Mouse (Mus musculus) kidney, adult 9 months (tissue): ENCODE measurements around the gene Efna3.

ENCODE experiments used
- DNase-seq: peaks from one replicate; pipeline ENCODE4 v3.0.0; 2022

The Efna3 gene

DNA sequence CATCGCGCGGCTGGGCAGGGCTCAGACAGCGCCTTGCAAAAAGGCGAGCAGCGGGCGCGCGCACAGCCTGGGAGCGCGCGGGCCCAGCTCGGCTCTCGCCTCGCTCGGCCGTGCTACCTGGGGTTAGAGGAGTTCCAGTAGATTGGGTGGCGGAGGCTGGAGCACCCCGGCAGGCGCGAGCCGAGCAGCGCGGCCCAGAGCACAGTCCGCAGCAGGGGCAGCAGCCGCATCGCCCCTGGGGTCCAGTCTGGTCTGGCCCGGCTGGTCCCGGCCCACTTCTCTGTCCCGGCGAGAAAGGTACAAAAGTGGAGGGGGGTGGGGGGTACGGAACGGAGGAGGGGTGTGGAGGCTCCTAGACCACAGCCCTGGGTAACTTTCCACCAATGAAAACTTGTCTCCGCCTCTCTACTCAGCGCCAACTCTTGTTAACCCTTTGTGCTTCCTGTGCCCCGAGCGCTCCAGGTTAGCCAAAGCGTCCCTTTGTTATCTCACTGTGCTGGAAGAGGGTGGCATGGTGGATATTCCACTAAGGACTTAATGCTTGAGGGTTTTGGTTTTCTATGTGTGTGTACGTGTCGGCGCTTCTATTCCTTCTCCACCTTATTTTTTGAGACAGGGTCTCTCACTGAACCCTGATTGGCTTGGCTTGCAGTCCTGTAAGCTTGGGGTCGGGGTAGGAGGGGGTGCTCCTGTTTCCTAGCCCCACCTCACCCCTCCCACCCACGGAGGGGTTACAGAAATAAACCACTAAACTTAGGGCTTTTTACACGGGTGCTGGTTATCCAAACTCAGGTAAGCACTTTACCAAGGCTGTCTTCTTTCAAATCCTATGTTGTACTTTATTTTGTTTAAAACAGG, 15.2 kb upstream of the Efna3 start, which contains the start of gene Efna4:
TSS of gene Efna4 (minus strand) at position 308 of the 858 bp plus-strand sequence.
- peak; percentile 62 for DNase-seq

DNA sequence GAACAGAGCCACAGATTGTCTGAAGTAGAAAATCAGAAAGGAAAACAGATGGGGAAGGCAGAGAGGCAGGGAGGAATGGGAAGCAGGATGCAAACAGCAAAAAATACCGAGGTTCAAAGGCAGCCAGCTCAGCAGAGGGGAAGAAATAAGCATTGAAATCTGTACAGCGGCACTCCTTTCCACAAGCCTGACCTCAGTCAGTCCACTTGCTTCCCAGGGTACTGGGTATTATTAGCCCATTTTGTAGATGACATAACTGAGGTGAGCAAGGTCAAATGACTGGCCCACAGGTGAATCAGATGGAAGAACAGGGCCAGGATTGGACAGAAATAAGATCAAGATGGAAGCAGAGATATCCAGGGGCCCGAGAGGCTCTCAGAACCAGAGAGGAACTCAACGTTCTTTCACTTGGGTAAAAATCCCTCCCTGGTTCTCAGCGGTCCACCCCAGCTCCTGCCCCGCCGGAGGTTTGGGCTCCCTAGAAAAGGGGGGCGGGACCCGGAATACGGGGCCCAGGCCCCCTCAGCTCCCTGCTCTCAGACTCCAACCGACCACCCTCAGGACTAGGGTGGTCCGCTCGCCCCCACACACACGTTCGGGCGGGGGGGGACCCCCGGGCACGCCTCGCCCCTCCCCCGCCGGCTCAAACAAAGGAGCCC, 14.4 kb upstream of the Efna3 start:
- DNase-seq = no peak

DNA sequence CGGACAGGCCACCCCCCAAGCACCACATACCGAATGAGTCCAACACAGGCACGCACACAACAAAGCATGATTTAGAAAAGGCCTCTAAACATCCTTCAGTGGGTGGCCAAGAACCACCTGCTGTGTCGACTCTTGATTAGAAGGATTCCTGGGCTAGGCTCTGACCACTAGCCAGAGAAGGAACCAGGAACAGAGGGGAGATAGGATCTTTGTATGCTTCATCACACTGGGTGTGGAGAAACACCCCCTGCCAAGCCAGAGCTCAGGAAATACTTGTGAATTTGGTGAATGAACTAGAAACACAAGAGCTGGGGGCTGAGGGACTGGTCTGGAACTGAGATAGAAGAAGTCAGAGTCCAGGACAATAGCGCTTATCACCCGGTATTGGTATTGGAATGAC, 13.8 kb upstream of the Efna3 start:
- no peak for DNase-seq

DNA sequence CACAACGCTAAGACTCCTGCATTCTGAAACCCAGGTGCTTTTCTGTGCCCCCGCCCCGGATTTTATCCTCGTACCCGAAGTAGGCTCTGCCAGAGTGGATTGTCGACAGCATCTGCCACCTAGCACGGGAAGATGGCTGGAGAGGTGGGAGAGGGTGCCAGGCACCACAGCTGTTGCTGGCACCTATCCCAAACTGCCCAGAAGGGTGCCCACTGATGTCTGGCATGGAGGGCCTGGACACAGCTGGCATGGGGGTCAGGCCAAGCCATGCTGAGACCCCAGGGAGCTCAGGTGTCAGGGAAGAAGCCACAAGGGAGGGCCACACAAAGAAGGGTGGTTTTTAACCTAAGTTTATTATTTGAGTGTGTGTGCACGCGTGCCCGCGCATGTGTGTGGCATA, 10.3 kb upstream of the Efna3 start:
- no peak for DNase-seq

DNA sequence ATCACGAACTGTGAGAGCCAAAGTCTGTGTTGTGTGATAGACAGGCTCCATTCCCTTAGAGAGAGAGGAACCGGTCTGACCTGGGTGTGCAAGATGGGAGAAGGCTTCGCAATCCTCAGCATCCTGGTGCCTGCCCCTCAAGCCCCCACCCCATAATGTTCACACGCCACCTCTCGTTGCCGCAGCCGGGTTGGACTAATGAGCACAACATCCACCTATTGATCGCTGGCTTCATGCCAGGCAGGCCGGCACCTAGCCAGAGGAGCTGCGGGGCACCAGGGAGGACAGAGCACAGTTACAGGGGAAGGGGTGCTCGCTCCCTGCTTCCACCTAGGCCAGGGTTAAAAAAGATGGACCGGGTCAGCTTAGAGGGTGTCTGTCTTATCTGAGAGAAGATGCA, 9.7 kb upstream of the Efna3 start:
- no peak for DNase-seq

DNA sequence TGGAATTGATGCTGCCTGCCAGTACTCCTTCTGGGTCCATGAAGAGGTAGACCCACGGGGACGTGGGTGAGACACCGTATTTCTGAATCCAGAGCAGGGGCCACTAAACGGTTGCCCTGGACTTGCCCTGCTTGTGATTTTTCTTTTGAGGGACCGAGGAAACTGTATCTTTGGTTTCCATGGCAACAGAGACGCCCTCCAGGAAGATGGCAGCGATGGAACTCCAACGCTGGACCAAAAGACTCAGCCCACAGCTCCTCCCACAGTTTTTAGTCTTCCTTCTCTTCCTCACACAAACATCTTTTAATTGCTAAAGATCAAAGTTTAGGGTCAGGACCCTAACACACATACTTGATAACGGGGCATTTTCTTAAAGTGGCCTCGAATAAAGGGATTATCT, 9.2 kb upstream of the Efna3 start:
- no peak for DNase-seq

DNA sequence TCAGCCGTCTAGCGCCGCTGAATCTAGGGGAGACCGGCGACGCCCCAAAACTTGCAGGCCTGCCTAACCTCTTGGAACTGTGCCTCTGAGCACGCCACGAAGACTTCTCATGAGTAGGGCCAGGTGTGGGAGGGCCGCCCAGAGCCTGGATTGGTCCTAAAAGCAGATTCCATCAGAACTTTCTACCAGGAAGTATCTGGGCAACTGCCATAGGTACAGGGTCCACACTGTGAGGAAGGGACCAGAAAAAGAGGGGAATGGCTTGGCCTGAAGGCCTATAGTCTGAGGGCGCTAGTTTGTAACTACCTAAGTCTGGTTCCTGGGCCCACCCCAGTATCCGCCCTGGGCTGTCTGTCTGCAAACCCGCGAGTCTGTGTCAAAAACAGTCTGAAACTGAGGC, 8.8 kb upstream of the Efna3 start:
- DNase-seq = no peak

DNA sequence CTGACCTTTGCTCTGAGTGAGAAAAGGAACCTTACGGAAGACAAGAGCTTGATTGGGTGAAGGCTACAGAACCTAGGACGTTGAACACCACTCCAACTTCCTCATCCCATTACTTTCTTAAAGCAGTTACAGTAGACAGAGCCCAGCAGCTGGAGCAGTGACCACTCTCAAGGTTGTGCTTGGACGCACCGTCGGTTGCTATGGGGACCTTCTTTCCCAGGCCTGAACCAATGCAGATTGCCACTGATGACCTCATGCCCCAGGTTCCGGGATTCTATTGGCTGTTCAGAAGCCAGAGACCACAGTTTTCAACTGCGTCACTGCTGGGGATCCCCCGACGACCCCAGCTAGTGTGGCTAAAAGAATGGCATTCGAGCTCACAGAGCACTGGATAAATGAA, 8.2 kb upstream of the Efna3 start:
- DNase-seq = no peak

DNA sequence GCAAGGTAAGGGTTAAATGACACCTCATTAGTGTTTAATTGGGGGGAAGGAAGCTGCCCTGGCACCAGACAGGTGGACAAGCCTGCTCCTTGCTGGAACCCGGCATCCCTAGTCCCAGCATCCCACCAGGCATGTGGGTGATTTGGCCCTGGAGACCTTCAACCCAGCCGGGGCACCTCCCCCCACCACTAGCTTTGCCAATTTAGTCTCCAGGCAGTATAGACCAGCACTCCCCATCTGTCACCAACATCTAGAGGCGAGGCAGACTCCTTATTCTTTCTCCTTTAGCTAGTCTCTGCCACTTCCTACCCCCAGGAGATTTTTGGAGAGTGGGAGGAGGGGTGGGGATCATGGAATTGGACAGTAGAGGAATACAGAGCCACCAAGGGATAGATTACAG, 7.6 kb upstream of the Efna3 start:
- no peak for DNase-seq

DNA sequence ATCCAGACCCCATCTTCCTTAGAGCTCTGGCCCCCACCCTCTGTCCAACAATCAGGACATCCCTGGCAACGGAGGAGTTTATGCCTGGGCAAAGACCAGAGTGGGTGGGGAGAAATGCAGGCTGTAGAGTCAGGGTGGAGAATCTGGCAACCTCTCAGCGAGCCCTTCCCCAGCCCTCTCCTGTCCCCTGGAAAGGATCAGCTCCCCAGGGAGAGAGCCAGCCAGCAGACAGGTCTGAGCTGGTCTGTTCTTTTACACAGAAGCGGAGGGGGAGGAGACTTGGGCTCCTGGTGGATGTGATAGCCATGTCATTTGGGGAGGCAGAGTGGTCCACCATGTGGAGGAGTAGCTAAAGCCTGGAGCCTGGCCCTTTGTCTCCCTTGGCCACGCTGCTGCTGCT, 5.9 kb upstream of the Efna3 start:
- no peak for DNase-seq

DNA sequence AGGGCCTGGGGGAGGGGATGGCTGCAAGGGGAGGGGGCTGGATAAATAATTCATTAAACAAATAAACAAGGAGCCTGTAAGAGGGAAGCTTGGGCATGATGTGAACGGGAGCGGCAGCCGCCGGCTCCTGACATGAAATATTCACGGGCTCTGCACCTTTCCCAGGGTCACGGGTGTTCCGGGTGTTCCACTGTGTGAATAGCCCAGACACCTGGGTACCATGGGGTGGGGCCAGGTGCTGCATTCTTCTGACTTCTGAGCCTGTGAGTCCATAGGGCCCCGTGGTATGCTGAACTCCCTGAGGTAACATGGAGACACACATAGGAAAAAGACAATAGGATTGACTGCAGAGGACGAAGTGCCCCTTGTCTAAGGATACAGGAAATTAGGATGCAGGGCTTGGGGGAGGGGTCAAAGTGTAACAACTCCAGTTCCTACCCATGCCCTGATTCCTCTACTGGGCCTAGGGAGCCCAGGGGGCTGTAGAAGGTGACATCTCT, 4.7 kb upstream of the Efna3 start:
- no peak for DNase-seq

DNA sequence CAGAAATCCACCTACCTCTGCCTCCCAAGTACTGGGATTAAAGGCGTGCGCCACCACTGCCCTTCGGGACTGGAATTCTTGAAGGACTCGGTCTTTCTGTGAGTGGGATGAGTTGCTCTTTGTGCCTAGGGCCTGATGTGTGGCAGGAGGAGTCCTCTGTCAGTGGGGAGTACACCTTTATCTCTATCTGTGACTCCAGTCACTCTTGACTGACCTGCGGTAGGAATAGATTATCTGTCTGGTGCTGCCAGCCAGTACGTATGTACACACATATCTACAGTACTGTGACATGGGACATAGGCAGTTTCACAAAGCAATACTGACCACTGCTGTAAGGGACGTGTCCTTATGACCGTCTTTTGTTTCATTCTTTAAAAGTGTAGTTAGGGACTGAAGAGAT, 3.1 kb upstream of the Efna3 start:
- DNase-seq = no peak

DNA sequence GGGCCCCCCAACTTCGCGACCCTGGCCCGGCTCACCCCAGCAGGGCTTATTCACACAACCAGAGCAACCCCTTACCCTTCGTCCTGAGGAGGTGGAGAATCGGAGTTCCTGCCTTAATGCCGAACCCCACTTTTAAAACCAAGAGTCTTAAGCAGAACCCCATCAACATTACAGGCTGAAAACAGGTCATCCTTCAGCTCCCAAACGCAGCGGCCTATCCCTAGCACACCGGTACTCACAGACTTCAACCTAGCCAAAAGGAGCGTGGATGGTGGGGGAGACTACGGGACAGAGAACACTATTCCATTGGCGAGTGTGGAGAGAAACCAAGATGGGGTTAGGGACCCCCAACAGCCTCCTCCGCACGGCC, 649 bp downstream of the Efna3 start:
- DNase-seq = no peak

DNA sequence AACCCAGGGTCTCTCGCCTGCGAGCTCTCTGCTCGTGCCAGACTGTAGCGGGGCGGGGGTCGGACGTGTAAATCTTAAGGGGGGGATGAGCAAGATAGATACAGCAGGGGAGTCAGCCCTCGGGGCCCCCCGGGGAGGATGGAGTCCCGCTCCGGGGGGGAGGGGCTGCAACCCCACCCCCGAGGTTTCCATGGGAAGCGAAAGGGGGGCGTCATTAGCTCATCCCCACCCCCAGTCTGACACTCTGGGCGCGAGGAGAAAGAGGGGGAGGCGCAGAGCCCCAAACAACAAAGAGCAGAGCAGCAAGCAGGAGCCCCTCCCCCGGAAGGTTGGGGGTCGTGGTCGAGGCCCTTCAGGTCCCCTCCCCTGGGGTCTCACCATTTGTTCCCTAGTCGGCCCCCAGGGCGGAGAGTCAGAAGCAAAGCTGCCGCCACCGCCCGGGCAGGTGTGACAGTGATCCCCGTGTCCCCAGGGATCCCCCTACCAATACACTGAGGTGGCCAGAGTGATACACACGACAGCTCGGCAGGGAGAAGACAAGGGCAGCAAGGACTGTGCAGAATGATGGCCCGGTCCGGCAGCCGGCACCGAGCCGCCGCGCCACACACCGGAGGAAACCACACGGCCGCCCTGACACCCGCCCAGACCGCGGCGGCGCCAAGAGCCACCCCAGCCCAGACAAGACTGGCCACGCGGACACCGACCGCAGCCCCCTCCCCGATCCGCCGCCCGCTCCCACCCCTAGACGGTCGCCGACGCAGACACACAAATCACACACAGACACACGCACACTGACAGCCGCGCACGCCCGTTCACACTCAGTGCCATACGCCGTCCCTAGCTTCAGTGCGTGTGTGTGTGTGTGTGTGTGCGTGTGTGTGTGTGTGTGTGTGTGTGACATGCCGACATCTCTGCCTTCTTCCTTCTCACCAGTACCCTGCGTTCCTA, 1.3 kb downstream of the Efna3 start:
- DNase-seq = no peak

DNA sequence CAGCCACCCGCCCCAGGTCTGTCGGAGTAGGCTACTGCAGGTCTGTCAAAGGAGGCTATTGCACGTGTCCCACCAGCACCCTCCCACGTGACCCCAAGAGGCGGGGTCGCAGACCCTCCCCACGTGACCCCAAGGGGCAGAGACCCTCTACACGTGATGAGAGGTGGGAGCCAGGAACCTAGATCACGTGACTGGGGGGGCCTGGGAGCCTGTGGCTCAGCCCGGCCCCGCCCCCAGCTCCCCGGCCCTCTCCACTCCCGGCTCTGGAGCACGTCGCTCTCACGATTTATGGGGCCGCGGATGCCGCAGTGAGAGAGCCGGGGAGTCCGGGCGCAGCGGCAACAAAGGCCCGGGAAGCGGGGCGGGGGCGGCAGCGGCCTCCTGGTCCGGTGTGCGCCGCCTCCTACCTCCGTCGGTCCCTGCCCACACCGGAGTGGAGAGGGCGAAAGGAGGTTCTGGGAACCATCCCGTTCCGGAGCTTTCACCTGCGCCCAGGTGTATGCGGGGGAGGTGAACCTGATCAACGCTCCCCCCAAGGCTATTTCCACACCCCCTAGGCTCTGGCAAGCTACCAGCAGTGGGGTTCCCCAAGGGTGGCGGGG, 2.1 kb downstream of the Efna3 start:
- DNase-seq = peak; percentile 42

DNA sequence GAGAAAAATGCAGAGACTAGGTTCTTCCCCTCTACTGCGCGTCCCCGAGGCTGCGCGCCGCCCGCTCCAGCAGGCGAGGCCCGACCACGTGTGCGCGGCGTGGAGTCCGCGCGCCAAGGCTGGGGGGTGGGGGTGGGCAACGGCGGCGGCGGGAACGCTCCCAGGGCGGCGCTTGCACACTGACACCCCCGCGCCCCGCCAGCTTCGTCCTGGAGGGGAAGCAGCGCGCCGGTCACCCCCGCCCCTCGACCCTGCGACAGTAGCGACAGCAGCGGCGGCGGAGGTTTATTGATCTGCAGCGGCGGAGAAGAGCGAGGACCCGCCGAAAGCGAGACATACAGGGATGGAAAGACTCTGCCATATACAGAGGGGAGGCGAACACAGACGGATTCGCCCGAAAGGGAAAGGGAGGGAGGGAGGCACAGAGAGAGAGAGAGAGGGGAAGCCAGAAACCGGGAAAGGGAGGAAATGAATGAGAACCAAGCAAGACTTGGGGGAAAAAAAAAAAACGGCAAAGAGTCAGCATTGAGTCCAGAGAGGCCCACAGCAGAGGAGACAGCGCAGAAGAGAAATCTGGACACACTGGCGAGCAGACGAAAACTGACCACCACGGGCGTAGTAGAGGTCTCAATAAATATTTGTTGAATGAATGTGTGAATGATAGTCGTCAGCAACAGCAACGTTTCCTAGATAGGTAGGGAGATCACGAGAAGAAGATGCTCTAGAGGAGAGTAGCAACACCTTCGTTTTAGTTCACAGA, 3.0 kb downstream of the Efna3 start:
- DNase-seq = no peak

DNA sequence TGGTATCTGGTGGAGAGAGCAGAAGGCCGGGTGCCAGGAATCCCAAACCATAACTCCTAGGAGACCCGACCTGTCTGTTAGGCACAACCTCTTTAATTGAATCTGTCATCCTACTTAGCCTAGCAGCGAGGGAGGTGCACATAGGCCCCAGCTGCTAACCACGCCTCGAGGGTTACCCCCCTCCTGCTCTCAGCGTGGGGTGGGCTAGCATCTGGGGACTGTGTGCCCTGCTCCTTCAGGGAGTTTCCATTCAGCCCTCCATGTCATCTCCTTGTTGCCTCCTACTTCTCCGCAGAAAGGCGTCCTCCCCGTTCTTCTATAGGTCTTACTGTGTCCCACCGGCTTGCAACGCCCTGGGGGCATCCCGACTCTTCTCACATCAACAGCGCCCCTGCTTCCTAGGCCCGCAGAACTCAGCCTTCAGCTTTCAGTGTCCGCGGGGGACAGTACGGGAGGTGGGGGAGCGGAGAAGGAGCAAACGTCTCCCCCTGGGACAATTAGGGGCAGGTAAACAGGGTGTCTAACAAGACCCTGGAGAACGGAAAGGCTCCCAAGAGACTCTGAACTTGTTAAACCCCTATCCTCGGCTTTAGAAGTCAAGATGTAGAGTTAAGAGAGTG, 3.7 kb downstream of the Efna3 start:
- DNase-seq = no peak

DNA sequence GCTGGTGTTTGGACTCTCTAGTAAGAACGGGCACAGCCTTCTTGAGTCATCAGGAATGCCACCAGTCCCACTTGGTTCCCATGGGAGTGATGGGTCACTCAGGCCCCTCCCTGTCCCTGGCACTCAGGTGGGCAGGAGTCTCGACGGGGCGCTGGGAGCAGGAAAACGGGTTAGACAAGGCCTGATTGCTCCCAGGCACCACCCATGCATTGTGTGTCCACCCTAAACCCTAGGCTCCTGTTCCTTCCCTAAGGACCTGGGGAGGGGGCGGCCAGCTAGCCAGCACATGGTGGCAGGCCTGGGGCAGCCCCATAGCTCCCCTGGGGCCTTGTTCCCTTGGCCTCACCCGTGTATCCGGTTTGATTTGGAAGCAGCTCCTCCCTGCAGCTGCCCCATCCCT, 4.4 kb downstream of the Efna3 start:
- DNase-seq = no peak

DNA sequence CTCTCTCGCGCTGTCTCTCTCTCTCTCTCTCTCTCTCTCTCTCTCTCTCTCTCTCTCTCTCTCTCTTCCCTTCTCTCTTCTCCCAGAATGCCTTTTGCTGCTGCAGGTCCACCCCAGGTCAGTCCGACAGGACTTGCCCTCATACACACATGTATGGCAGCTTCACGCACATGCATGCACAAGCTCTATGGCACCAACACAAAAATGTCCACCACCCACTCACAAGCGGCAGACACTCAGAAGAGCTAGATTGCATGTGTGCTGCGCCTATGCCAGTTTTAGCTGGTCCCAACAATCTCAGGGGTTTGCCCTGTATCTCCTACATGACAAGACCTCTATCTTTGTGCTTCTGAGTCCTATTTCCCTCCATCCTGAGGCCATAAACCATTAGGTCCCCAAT, 5.5 kb downstream of the Efna3 start:
- no peak for DNase-seq

DNA sequence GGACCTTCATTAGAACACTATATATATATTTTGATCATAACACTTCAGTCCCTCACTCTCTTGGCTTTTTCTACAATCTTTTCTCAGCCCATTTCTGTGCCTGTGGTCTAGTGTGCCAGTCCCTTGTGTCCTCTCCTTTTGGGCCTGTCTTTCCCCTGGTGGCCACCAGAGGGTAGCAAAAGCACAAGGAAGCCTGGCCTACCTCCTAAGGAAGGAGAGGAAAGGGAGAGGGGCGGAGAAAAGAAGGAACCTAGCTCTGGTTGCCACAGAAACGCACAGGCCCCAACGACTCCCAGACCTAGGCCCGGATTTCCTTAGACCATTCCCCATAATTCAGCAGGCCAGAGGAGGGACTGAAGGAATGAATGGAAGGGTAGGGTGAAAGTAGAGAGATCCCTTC, 5.9 kb downstream of the Efna3 start:
- DNase-seq = peak; percentile 93
